Mouse (Mus musculus) kidney, postnatal 36 days (tissue): Measurements from ENCODE around the gene Prkcz.
A peak's percentile ranks its signal among the peaks of the same experiment; 100 is the strongest.

Source experiments
- DNase-seq, 2 experiments: peaks; one replicate each; pipeline ENCODE4 v3.0.0; 2021 to 2022; ENCODE audit warnings: mixed read lengths in 2 of 2

Gene Prkcz

GRCm38 (mm10) chr4:155306356-155307242 is 54.6 kb downstream of the Prkcz start:
- DNase-seq: no peak

DNA sequence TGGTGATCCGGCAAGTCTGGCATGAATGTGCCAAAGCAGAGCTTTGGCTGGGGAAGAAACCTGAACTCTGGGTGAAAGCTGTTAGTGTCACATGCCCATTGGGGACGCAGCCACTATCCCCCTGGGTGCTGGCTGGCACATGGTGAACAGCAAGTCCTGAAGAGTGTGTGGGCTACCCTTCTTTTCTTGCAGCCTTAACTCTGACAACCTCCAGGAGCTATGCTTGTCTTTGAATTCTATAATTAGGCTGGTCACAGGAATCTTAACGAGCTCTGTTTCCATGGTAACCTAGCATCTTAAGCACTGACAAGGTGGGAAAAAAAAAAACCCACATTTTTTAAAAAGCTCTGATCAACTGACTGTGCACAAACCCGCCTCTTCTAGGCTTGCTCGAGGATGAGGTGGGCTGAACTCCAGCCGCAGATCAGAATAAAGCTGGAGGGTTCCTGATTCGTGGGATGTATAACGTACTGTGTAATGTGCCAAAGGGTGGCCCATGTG is 55.6 kb downstream of the Prkcz start:
- no peak for DNase-seq

GRCm38 (mm10) chr4:155304508-155305096 is 56.6 kb downstream of the Prkcz start:
- DNase-seq: no peak

- DNase-seq: no peak
Measured at GRCm38 (mm10) chr4:155301965-155302364, 59.2 kb downstream of the Prkcz start.

DNA sequence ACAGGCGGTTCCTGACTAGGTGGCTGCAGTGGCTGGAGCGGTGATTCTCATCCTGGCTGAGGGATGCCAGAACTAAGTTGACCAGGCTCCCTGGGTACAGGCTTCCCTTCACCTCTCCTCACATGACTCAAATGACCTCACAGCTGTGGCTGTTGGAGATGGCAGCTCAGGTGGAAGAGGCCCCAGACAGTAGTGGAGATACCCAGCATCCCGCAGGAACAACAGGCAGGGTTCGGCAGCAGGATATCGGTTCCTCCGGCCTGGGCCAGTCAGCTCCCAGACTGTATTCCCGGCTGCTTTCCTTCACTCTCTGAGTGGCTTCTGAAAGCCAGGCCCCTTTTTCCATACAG is 60.1 kb downstream of the Prkcz start:
- DNase-seq: no peak

DNA sequence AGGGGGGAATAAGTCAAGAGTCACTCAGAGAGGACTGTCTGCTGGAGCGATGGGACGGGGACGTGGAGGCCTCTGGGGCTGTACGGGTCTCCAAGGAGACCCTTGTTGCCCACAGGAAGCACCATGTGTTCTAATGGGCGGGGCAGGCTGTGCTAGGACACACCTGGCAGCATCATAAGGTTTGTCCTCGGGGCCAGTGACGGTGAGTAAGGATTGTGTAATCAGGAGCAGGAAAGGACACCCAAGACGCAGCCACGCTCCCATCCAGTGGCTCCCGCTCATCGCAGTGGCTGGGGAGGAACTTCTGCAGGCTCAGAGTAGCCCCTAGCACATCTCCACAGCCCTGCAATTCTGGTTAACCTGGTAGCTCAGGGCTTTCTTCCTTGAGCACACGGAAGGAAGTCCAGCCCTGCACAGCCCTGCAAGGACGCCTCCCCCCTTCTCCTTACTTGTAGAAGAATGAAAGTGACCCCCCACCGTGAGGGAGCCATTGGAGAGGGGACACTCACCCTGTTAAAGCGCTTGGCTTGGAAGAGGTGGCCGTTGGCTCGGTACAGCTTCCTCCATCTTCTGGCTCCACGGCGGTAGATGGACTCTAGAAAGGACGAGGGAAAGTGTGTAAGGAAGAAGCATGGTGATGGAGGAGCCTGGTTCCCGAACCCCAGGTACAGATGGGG is 60.6 kb downstream of the Prkcz start:
- DNase-seq: no peak

DNA sequence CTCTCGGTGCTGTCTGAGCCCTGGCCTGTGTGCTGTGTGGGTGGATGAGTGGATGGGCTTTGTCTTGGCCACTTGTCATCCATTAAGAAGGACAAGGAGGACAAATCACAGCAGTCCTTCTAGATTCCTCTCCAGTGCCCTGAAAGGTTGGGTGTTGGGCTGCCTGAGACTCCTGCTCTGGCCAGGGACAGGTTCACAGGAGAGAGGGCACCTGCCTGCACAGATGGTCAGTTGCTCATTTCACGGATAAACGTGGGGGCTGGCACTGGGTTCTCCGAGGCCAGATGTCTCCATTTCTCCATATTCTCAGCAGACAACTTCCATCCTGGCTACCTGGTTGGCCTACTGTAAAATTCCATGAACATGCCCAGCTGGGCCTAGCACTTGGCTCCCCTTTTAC is 62.3 kb downstream of the Prkcz start:
- no peak for DNase-seq

- peak in 1 of 2 experiments; percentile 74 for DNase-seq
Measured at GRCm38 (mm10) chr4:155297057-155297456, 64.1 kb downstream of the Prkcz start.

GRCm38 (mm10) chr4:155295996-155296395 is 65.2 kb downstream of the Prkcz start:
- DNase-seq: no peak

DNA sequence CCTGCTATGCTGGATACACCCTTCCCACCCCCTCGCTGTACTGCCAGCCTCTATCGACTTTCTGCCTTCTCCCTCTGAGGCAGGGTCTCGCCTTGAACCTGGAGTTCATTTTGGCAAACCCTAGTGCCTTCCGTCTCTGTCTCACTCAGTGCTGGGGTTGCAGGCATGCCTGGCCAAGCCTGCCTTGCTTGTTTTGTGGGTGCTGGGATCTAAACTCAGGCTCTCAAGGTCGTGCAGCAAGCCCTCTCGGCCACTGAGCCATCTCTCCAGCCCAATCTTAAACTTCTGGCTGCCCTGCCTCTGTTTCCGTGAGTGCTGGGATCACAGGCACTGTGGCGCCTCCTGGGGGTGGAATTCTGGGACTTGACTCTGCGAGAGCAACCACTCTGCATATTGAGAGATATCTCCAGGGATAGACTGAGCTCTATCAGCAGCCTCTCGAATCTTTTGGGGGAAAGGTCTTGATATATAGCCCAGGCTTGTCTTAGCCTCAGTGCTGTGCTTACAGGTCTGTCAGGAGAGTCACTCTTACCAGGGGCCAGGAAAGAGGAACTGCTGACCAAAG is 66.1 kb downstream of the Prkcz start:
- DNase-seq: peak in 1 of 2 experiments; percentile 30

DNA sequence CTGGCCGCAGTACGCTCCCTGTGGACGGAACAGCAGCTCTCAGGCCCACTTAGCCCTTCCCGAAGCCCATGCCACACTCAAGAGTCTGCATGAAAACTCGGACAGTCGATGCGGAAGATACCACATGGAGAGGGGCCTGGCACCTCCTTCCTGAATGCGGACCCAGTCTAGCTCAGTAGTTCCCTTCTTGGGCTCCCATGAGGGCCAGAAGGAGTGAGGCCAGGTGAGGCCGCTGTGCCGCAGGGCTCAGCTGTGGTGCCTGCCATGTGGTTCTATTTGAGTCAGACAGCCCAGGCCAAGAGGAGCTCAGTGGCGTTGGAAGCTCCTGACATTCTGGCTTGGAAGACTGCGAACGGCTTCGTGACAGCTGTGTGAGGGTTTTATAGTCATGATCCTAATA is 66.8 kb downstream of the Prkcz start:
- no peak for DNase-seq

- DNase-seq: no peak
Measured at GRCm38 (mm10) chr4:155292863-155293262, 68.3 kb downstream of the Prkcz start.

- peak; percentile 50 to 57 for DNase-seq
Measured at GRCm38 (mm10) chr4:155290045-155290444, 71.1 kb downstream of the Prkcz start.

DNA sequence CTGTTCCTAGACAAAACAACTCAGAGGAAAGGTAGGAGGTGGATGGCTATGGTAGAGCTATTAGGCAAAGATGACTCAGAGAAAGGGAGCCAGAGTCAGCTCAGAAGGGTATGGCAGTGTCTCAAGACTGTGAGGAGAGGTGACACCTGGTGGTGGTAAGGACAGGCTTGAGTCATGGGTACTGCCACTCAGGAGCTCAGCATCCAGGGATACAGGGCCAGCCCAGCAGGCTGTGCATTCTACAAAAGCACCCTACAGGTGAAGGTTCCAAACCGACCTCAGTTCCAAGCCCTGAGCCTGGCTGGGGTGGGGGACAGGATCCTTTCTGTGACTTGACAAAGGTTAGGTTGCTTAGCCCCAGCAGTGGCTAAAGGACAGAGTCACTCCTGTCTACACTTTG is 72.6 kb downstream of the Prkcz start:
- DNase-seq: no peak

DNA sequence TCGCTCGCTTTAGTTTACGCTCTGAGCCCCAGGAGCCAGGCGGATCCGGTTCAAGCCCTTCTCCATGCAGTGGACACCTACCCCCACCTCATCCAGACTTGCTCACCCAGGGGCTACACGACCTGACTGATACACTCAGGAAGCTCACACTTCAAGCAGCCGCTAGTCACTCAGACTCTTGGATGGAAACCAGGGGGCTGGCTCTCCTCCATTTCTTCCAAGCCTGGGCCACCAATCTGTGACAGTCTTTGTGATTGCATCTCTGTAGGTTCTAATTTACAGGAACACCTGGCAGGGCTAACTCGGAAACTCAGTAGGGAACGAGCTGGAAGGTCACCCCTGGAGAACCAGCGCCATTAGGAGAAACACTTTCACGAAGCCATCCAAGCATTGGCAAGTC is 73.4 kb downstream of the Prkcz start:
- no peak for DNase-seq

DNA sequence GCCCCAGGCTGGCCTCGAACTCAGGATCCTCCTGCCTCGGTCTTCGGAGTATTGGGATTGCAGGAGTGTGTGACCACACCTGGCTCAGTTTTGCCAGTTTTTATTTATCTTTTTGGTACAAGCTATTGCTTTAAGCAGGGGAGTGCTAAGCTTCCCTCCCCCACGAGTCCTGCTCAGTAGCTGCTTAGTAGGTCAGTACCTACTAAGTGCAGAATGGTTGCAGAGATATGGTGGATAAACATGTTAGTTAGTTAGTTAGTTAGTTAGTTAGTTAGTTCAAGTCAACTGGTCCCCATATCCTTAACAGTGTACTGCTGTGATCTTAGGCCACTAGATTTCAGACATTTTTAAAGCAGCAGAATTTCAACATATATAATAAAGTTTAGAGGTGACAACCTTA is 75.1 kb downstream of the Prkcz start:
- DNase-seq: no peak

- DNase-seq: no peak
Measured at GRCm38 (mm10) chr4:155284521-155285379, 76.4 kb downstream of the Prkcz start.

- DNase-seq: no peak
Measured at GRCm38 (mm10) chr4:155283585-155283984, 77.6 kb downstream of the Prkcz start.

- peak; percentile 33 to 45 for DNase-seq
Measured at GRCm38 (mm10) chr4:155283001-155283503, 78.1 kb downstream of the Prkcz start.

GRCm38 (mm10) chr4:155282231-155282630 is 78.9 kb downstream of the Prkcz start:
- no peak for DNase-seq

DNA sequence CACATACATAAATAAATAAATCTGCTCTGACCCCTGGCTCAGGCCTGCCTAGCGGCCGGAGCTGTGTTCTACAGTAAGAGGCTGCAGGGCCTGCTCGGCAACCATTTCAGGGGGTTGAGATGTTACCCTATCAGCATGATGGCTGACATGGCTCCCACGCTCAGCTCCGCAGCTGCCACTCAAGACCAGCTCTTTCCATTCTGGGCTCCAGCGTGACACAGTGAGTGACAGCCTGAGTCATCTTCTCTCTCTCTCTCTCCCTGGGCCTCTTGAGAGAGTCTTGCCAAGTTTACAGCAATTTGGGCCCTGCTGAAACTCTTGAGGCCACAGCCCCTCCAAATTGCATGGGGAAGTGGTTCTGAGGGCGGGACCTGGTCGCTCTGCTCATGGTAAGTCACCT is 79.5 kb downstream of the Prkcz start:
- DNase-seq: no peak

GRCm38 (mm10) chr4:155281227-155281626 is 79.9 kb downstream of the Prkcz start:
- DNase-seq: no peak
